Mouse (Mus musculus) heart, postnatal 0 days (tissue): ENCODE data around the gene Scyl1. TPM values are rescaled to one million over a fixed set of nuclear protein-coding genes. Genes with fewer than 3 reads are reported as not detected.

Experiments used
- ATAC-seq: fragments of 200-750 bp; cut with Nextera tagmentation; 2 replicates; pipeline ENCODE4 v1.8.0; 2017; ENCODE audit warnings: low read depth, moderate number of reproducible peaks, moderate library complexity; ENCODE audit not compliant: insufficient read depth
- DNase-seq: peaks from one replicate; pipeline ENCODE4 v3.0.0-alpha.2; 2016; ENCODE audit warnings: low spot score
- H3K27ac ChIP-seq: fragments of 300-500 bp; sonication (generic); 2 replicates; pipeline ENCODE4 v1.5.1; 2014; ENCODE audit warnings: low read depth, mild to moderate bottlenecking
- H3K27me3 ChIP-seq: fragments of 300-500 bp; sonication (generic); 2 replicates; pipeline ENCODE4 v1.6.1; 2014; ENCODE audit warnings: low read length, mixed read lengths; ENCODE audit not compliant: control insufficient read depth, insufficient read depth
- H3K36me3 ChIP-seq: fragments of 300-500 bp; sonication (generic); replicated peaks from 2 replicates; pipeline ENCODE4 v1.6.1; 2014; ENCODE audit warnings: low read length, mixed read lengths; ENCODE audit not compliant: control insufficient read depth, insufficient read depth
- H3K4me1 ChIP-seq: fragments of 300-500 bp; sonication (generic); 2 replicates; pipeline ENCODE4 v1.6.1; 2014; ENCODE audit warnings: antibody characterized with exemption; ENCODE audit not compliant: control insufficient read depth, insufficient read depth
- H3K4me2 ChIP-seq: fragments of 300-500 bp; sonication (generic); 2 replicates; pipeline ENCODE4 v1.6.1; 2014; ENCODE audit warnings: low read depth, mild to moderate bottlenecking, low read length, moderate library complexity
- H3K4me3 ChIP-seq: fragments of 300-500 bp; sonication (generic); 2 replicates; pipeline ENCODE4 v1.5.1; 2014; ENCODE audit warnings: low read depth, low read length
- H3K9ac ChIP-seq: fragments of 300-500 bp; sonication (generic); replicated peaks from 2 replicates; pipeline ENCODE4 v1.6.1; 2014; ENCODE audit warnings: low read depth, low read length, mixed read lengths
- H3K9me3 ChIP-seq: fragments of 300-500 bp; sonication (generic); replicated peaks from 2 replicates; pipeline ENCODE4 v1.6.1; 2016; ENCODE audit warnings: low read length; ENCODE audit not compliant: control insufficient read depth
- CTCF ChIP-seq: IDR thresholded peaks from 2 replicates; pipeline ENCODE4 v1.5.1; 2016; ENCODE audit warnings: antibody characterized with exemption, control low read depth, low read depth
- EP300 ChIP-seq: IDR thresholded peaks from 2 replicates; pipeline ENCODE4 v1.6.1; 2016; ENCODE audit warnings: antibody characterized with exemption, low read depth
- WGBS: fragments of 180-500 bp; shearing (Covaris S2); extraction: QIAGEN DNeasy Blood & Tissue Kit; methylation state at CpG from one replicate; pipeline ENCODE4 v1.1.7; 2014; 5-methylcytosine and 5-hydroxymethylcytosine counted together
- polyA plus RNA-seq: library from polyadenylated mRNA; unstranded; fragments of >200 nt; fragmentation: Nextera tagmentation; extraction: Ambion mirVana; gene quantifications from 2 replicates; pipeline ENCODE4 v1.2.1, GENCODE M21; 2015
- total RNA-seq: library from RNA; depleted of rRNA; stranded (reverse); fragments of >200 nt; gene quantifications from 2 replicates; pipeline ENCODE4 v1.2.3, GENCODE M21; 2014; ENCODE audit warnings: low replicate concordance

Scyl1 gene
- total and polyA plus RNA-seq, 2 experiments from 2014 or later = 47.1 to 82.4 TPM

GRCm38 (mm10) chr19:5763163-5763562 lies 8.1 kb downstream of the Scyl1 start:
- peaks cover 98% of the 10 kb centered on the region for H3K36me3 ChIP-seq
- no peaks in the 10 kb centered on the region for H3K4me1 ChIP-seq
- H3K9ac ChIP-seq = no peak overlapping the region
- no peak overlapping the region for H3K4me3 ChIP-seq
- no peak overlapping the region for H3K4me2 ChIP-seq
- DNase-seq (no peak), ATAC-seq (no peak)
- 95% methylated on average over 6 of the region's 6 CpGs for WGBS
- TF ChIP-seq EP300 = no peak
- no peak overlapping the region for H3K27ac ChIP-seq
- H3K27me3 ChIP-seq = no peaks in the 10 kb centered on the region
- no peaks in the 10 kb centered on the region for H3K9me3 ChIP-seq

DNA sequence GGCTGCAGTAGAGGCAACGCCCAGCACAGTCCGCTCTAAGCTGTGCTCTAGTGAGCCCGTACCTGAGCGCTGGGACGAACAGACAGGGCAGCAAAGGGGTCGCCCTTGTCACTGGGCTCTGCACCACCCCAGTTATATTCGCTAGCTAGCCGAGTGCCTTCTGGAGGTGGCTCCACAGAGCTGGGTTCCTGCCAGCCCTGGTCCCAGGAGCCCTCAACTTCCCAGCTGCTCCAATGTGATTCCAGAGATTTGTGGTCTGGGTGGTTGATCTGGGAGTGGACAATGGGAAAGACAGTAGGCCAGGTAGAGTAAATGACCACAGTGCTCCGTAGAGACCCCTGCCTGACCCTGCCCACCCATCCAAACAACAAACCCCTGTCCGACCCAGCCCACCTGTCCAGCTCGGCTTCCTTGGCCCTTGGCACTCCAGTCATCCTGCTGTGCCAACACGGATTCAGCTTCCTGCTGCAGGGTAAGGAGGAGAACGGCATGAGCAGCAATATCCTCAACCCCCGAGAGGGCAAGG lies 12.3 kb downstream of the Scyl1 start:
- peaks cover 16% of the 10 kb centered on the region; the same call in 1 of the 2 replicates for H3K27me3 ChIP-seq
- no peak overlapping the region for H3K9ac ChIP-seq
- TF ChIP-seq EP300 (no peak), CTCF (no peak)
- no peak overlapping the region for H3K27ac ChIP-seq
- H3K36me3 ChIP-seq = peaks cover 66% of the 10 kb centered on the region
- H3K4me1 ChIP-seq = no peaks in the 10 kb centered on the region; the same call in 1 of the 2 replicates
- DNase-seq (no peak), ATAC-seq (no peak)
- H3K4me3 ChIP-seq = no peak overlapping the region
- 88% methylated on average over 14 of the region's 14 CpGs for WGBS
- no peaks in the 10 kb centered on the region for H3K9me3 ChIP-seq
- H3K4me2 ChIP-seq = no peak overlapping the region

GRCm38 (mm10) chr19:5756991-5757636 lies 14.1 kb downstream of the Scyl1 start:
- Histone ChIP-seq H3K27ac (no peak overlapping the region), H3K36me3 (peaks cover 50% of the 10 kb centered on the region), H3K4me3 (peak overlapping the region; percentile 14; the same call in 1 of the 2 replicates), H3K4me1 (no peaks in the 10 kb centered on the region; the same call in 1 of the 2 replicates), H3K4me2 (peak overlapping the region; percentile 48), H3K27me3 (peaks cover 16% of the 10 kb centered on the region; the same call in 1 of the 2 replicates), H3K9ac (0 out of 2 replicates have a peak overlapping the region, but pooled peaks have one; percentile 5), H3K9me3 (no peaks in the 10 kb centered on the region)
- TF ChIP-seq CTCF = no peak
- TF ChIP-seq EP300 = no peak
- ATAC-seq (peak; percentile 36), DNase-seq (no peak)
- WGBS = 20% methylated on average over 36 of the region's 36 CpGs

GRCm38 (mm10) chr19:5756321-5756985 lies 14.8 kb downstream of the Scyl1 start:
- 22% methylated on average over 28 of the region's 29 CpGs for WGBS
- ATAC-seq = peak; percentile 65
- Histone ChIP-seq H3K4me3 (peak overlapping the region; percentile 14; the same call in 1 of the 2 replicates), H3K27ac (no peak overlapping the region), H3K27me3 (peaks cover 16% of the 10 kb centered on the region; the same call in 1 of the 2 replicates), H3K9me3 (no peaks in the 10 kb centered on the region), H3K4me2 (peak overlapping the region; percentile 48), H3K36me3 (peaks cover 44% of the 10 kb centered on the region), H3K9ac (0 out of 2 replicates have a peak overlapping the region, but pooled peaks have one; percentile 5), H3K4me1 (no peaks in the 10 kb centered on the region; the same call in 1 of the 2 replicates)
- DNase-seq = no peak
- TF ChIP-seq CTCF (no peak), EP300 (no peak)

- H3K4me3 ChIP-seq = no peak overlapping the region
- H3K36me3 ChIP-seq = 0 out of 2 replicates have a peak, but pooled peaks cover 6% of the 10 kb centered on the region
- H3K4me1 ChIP-seq = no peaks in the 10 kb centered on the region; the same call in 1 of the 2 replicates
- 25% methylated on average over 20 of the region's 20 CpGs for WGBS
- DNase-seq = no peak
- TF ChIP-seq CTCF (no peak), EP300 (no peak)
- H3K27me3 ChIP-seq = peaks cover 21% of the 10 kb centered on the region; the same call in 1 of the 2 replicates
- no peak overlapping the region for H3K9ac ChIP-seq
- H3K4me2 ChIP-seq = no peak overlapping the region
- no peaks in the 10 kb centered on the region for H3K9me3 ChIP-seq
- 0 out of 2 replicates have a peak, but pooled peaks have one; percentile 25 for ATAC-seq
- no peak overlapping the region for H3K27ac ChIP-seq
Observed at GRCm38 (mm10) chr19:5751742-5752141, 19.5 kb downstream of the Scyl1 start.
